Mouse (Mus musculus) spleen, adult 12 weeks (tissue): ENCODE measurements around the gene Ctps.
"Not testable (repeated sequence)": the region's sequence is repeated elsewhere in the genome, so short reads cannot be mapped to it uniquely, and the experiment has no call there.

Experiments used
- DNase-seq: peaks from one replicate; pipeline ENCODE4 v3.0.0; 2022; ENCODE audit warnings: low spot score

Ctps gene

DNA sequence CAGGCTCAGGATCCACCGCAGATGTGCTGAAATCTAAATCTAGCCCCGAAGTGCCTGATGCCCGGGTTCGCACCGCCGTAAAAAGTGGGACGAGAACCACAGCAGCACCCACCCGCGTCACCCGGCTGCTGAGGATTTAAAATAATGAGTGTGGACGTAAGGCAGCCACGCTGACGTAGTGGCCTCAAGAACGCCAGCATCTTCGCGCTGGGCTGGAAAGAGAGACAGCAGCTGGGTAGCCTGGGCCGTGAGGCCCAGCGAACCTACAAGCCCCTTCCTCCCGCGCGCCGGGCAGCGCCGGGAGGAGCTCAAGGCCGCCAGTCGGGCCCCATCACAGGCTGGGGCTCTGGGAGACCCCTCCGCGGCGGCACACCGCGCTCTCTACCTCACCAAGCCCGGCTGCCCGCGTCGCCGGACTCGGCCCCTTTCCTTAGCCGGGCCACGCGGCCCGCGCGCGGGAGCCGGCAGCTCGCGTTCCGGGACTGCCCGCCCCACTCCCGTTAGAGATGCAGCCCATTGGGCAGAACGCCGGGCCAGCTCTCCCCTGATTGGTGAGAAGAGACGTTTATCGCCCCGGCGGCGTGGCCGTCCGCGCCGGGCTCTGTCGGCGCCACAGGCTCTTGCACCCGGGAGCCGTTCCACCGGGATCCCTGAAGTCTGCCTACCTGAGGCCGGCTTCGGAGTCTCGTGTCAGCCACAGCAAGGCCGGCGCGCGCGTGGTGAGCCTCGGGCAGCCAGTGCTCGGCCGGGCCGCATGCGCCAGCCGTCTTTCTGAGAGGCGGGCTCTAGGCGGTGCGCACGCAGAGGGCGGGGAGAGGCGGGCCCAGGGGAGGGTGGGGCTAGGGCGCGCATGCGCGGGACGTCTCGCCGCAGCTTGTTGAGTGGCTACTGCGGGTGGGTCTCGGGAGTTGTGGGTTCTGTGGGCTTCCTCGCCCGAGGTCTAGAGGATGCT lies at the start of gene Ctps:
TSS of gene Ctps (minus strand) at position 791 of the 952 bp plus-strand sequence.
- DNase-seq, result peak; percentile 92

DNA sequence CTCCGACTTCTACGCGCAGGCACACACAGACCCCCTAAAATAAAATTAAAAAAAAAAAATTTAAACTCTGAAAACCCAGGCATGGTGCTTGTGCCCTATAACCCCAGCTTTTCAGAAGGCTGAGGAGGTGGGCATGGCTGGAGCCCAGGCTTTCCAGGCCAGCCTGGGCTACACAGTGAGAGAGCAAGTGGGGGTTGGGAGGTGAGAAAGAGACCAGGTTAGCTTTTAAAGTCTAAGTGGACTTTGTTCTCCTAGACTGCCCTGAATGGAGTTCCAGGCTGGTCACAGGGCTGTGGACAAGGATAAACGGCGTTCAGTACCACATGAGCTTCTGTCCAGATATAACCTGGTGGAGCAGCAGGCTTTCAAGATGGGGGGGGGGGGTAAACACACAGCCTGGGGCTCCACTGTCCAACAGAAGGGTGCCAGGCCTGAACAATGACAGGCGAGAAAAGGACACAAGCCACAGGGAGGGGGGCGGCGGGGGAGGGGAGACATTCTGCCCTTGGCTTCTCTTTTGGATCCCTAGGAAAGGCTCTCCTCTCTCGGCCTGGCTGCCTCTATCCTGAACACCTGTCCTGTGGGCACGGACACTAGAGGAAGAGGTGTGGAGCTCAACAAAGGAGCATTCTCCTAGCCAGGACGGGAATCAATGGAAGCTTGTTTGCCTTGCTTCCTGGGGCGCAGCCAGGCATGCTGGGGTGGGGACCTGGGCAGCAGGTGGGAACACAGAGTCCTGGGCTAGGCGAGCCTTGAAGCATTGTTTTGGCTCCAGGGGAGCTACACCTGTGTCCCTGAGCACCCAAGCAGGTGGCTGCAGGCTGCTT lies 46.3 kb upstream of the Ctps start:
- DNase-seq, result no peak

DNA sequence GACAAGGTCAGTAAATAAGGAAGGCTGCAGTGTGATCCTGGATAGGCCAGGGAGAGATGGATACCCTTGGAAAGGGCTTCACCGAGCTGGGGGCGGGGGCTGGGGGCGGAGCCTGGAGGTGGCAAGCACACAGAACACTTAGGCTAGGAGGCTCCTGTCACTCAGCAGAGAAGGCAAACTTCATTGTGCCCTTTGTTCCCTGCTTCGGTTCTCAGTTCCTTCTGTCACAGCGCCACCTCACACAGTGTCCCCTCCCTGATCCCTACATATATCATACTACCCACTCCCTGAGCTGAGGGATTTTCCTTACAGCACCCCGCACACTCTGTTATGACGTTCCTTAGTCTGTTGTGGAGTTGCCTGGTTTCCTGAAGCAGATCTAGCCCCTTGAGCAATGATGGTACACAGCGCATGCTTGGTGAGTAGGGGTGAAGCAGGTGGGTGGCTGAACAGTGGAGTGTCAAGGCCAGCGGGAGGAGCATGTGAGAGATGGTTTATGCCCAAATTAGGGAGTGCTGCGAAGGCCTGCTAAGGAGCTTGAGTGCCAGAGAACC lies 45.5 kb upstream of the Ctps start:
- no peak for DNase-seq

DNA sequence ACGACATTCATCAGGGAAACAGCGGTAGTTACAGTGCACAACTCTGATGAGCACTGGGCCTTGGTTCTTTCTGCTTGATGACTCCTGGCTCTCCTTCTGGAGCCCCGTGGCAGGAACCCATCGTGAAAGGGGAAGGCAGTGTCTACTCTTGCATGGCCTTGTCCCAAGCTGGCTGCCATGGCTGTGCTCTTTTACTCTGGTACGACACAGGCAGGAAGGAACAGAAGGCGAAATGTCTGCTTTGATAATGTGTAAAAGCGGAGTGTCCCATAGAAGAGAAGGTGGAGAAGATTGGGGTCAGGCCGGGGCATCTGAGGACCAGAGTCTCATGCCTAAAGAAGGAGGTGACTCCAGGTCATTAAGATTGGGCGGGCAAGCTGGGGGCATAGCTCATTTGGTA lies 44.6 kb upstream of the Ctps start:
- DNase-seq, result no peak

DNA sequence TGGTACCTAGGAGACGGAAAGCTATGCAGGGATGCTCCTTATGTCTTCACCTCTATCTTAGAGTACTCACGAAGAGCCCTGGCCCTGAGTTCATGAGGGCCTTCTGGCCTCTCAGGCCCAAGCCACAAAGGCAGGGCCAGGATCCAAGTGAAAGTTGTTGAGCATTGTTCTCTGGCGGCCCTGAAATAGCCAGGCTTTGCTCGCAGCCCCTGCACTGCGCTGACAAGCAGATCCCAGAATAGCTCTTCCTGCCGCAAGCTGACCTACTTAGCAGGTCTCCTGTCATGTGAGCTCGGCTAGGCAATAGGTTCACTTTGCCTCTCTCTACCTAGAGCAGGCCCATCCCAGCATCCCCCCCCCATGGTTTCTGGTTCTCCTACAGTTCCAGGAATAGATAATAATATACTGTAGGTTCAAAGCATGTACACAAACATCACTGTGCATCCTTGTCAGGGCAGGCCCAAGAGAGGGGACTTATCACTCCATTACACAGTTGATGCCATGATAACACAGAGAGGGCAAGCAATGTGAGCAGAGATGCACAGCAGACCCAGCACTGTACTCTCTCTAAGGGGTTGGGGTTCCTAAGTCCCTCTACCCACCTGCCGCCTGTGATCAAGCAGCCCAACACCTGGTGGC lies 43.7 kb upstream of the Ctps start:
- no peak for DNase-seq

DNA sequence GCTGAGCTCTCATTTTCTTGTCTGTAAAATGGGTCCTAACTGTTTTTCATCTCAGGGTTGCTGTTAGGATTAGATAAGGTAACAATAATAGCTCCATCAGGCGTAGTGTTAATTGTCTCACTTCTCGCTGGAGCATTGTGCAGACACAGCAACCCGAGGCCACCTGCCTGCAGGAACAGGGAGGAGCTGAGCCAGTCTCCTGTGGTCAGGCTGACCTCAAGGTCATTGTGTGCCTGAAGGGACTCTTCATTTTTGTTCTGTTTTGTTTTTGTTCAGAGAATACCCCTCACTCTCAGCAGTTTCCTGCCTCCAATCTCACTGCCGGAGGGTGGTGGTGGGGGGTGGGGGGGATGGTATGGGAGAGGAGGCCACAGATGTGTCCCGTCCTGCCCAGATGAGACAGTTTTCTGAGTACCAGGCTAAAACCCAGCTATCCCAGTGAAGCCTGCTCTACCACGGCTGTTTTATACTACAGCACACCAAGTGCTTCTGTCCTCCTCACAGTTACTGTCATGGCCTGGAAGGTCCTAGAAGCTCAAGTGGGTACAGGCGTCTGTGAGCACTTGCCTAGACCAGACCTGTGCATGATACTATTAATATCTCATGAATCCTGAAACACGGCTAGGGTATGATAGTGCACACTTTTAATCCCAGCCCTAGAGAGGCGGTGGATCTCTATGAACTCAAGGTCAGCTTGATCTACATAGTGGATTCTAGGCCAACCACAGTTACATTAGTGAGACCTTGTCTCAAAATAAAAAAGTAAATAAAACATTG lies 42.4 kb upstream of the Ctps start:
- DNase-seq, result no peak

DNA sequence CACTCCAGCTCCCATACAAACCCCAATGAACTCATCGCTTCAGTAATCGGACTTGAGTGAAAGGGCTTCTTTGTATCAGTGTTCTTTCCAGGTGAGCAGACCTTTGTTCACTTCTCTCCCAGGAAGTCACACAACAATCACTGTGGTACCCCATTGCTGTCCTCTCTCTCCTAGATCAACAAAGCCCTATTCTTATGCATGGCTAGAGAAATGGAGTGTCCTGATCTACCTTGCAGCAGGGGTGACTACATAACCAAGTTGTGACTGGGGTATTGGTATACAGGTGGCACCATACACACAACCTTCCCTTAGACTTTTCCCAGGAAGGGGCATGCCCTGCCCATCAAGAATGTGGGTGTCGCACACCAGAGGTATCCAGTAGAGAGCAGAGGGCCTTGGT lies 40.9 kb upstream of the Ctps start:
- DNase-seq, result no peak

DNA sequence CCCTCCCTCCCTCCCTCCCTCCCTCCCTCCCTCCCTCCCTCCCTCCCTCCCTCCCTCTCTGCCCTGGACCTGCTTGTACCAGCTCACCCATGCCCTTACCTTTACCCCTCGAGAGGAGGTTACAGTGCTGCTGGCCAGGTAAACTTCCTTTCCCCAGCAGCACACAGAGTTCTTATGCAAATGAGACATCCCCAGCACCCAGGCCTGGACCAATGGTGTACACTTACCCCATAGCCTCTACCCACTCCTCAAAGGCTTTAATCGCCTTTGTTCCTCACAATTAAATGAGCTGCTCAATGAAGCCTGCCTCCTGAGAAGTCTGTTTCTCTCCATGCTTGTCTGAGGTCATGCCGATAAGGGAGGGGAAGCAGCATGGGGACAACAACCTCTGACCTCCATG lies 36.9 kb upstream of the Ctps start:
- no peak for DNase-seq

DNA sequence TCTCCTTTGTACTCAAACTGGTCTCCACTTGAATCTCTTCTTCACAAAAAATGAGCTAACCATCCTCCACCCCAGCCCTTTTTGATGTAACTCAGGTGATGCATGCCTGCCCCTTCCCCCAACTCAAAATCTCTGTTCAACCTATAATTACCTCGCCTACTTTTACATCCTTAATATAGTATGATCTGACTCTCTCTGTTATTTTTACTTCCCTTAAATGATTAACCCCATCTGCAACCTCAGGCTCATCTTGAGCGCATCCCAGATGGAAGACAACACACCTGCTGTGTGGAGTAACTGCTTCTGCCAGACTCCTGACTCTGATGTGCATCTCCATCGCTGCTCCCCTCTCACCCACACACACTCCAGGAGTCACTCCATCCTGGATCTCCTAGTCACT lies 32.6 kb upstream of the Ctps start:
- no peak for DNase-seq

DNA sequence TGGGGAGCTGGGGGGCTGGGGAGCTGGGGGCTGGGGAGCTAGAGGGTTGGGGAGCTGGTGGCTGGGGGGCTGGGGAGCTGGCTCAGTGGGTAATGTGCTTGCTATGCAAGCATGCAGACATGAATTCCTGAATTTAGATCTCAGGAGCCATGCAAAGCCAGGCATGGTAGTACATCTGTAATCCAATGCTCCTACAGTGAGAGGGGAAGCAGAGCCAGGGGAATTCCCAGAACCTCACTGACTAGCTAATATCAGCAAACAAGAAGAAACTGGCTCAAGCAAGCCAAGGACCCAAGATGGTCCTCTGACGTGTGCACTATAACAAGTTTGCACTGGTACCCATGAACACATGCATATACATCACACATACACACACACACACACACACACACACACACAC lies 31.7 kb upstream of the Ctps start:
- DNase-seq, result no peak

DNA sequence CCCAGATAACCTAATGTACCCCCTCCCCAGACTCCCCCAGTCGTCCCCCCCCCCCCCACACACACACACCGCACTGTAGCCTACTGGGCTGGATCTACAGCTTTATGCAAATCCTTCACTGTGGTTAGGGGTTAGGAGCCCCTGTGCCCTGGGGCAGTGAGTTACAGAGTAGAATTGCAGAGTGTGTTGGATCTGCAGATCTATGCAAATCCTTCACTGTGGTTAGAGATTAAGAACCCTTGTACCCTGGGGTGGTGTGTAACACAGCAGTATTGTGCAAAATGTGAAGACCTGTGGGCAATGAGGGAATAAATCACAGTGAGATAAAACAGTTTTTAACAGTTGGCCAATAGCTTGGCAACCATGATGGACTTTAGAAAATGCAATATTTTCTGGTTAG lies 28.8 kb upstream of the Ctps start:
- DNase-seq, result no peak

DNA sequence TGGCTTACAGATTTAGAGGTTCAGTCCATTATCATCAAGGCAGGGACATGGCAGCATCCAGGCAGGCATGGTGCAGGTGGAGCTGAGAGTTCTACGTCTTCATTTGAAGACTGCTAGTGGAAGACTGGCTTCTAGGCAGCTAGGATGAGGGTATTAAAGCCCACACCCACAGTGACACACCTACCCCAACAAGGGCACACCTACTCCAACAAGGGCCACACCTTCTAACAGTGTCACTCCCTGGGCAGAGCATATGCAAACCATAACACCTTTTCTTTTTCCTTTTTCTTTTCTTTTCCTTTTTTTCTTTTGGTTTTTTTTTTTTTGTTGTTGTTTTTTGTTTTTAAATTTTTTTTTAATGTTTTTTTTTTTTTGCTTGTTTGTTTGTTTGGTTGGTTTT lies 26.1 kb upstream of the Ctps start:
- not testable (repeated sequence) for DNase-seq

DNA sequence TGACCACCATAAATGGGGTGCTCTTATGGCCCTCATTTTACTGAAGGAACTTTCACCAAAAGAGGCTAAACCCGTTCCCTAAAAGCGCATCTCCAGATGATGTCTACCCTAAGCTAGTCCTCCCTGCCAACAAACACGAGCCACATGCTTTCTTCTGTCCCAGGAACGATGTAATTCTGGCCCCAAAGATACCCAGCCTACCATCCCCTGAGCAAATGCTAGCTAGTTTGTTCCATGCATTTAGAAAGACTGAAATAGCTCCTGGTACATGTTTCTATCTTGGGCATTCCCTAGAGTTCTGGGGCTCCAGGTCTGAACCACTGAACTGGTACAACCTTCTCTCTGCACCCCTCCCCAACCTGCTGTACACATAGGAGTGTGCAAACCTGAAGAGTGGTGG lies 20.9 kb upstream of the Ctps start:
- DNase-seq, result no peak

DNA sequence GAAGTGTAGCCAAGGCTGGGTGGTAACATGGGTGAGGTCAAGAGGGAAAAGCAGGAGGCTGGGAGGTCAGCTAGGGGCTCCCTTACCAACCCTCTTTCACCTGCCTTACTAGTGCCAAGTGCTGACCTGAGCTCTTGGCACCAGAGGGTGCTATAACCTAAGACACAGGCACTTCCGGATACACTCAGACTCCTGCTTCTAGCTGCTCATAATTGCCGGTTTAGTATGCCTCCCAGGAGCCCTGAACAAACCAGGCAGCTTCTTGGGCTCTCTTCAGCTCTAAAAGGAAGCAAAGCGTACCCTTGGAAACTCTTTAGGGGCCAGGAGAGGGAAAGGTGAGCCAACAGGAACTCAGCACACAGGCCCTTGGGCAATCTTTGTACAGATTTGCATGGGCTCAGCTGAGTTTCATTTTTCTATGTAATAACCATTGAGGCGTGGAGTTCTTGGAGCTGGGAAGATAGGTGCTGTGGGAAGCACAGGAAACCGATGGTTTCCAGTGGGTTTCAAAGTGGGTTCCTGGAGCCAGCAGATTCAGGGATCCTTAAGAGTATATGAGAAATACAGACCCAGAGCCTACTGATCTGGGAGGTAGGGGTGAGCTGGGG lies 19.8 kb upstream of the Ctps start:
- DNase-seq, result peak; percentile 36

DNA sequence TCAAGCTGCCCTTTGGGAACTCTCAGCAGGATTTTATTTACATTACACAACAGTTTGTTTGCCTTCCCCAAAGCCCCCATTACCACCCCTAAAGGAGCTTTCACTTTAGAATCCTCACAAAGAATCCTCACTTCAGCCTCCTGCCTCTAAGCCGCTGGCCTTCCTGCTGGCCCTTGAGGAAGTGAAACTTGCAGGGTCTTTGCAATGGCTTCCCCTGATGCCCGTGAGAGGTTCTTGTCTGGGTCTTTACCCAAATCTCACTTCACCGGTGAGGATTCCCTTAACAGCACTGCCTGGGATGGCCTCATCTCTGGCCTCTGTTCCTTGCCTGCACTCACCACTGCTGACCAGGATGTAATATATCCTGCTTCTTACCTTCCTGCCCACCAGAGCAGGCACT lies 19.0 kb upstream of the Ctps start:
- DNase-seq, result no peak

DNA sequence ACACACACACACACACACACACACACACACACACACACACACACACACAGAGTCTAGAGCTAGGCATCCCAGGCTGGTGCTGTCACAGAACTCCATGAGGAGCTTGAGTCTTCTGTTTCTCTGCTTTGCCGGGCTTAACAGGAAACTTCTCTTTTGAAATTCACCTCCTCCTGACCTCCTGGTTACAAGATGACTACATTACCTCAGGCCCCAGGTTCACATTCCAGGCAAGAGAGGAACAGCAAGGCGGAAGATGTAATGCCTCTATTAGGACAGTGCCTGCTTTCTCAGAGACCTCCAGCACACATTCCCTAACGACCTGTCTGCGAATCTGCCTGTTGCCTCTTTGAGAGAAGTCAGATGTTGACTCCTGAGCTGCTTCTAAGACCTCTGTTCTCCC lies 18.4 kb upstream of the Ctps start, which contains the start of gene Gm8439:
TSS of gene Gm8439 (plus strand) at position 301 of the 400 bp plus-strand sequence.
- no peak for DNase-seq

DNA sequence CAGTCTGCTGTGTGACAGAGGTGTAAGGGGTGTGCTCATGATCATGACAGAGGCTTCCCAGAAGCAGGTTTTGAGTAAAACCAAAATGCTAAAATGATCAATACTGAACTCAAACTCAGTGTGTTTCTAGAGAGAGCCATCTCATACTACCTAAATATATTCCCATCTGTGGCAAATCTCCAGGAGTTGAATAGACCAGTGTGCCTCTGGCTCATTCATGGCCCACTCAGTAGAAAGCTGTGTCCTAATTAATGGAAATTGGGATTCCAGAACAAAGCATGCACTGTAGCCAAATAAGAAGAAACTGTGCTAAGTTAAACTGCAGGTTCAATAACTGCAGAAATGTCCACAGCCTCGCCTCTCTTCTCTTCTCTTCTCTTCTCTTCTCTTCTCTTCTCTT lies 16.9 kb upstream of the Ctps start:
- no peak for DNase-seq

DNA sequence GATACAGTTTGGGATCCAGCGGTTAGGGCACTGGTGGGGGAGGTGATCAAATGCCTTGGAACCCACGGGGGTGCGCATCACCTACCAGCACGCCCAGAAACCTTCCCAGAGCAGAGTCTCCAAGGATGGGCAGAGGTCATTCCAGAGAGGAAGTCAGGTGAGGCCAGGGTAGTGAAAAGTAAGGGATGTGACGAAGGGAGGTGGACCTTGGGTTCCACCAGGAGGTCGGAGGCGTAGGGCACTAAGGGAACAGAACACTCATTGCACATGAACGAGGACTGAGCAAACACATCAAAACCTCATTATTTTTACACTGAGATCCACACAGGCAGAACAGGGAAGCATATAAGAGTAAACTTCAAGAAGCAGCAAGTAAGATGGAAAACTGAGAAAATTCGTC lies 11.6 kb upstream of the Ctps start:
- DNase-seq, result no peak

DNA sequence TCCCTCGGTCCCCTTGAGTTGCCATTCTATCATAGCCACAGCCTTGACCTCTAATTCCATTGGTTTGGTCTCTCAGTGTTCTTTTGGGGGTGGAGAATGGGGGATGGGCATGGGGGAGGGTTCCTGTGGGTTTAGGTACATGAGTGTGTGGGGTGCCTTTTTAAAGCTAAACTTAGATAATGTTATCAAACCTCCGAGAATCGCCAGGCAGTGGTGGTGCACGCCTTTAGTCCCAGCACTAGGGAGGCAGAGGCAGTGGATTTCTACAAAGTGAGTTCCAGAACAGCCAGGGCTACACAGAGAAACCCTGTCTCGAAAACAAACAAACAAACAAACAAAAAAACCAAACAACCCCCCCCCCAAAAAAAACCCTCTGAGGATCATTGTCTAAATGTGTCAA lies 10.8 kb upstream of the Ctps start:
- DNase-seq, result no peak

DNA sequence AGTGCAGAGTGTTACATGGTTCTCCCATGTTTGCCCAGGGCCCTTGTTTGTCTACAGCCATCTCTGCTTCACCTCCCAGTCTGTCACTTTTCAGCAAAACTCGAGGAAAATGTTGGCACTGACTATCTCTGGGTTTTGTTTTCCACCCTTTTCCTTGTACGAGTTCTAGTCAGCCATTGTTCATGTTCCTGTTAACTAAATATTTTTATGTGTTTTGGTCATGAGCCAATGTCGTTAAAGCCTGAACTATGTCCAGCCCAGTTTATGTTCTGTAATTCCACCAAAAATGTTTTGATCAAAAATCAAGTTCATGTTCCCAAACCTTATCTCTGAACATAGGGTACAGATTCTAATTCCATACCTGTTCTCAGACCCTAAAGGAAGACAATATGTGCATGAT lies 1.6 kb upstream of the Ctps start:
- no peak for DNase-seq

DNA sequence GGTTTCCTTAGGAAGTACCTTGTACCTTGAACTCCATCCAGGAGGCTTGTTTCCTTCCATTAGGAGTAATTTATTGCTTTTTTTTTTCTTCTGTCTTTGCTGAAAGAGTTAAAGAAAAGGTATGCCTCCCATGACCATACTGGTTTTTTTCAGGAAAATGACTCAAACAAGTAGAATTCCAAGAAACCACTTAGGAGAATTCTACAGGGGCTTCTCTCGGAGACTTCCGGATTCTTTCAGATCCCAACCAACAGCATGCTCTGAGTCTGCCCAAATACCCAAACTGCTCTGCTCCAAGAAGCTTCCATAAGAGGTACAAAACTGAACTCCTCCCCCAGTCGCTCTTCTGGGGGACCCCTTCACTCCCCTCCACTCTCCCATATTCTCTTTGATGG lies 991 bp upstream of the Ctps start:
- no peak for DNase-seq
